Mouse (Mus musculus): Measurements from ENCODE around the gene Opcml. TPM values are rescaled to one million over a fixed set of nuclear protein-coding genes. Genes with fewer than 3 reads are reported as not detected.

Gene Opcml
- polyA plus RNA-seq, 1 experiment from 2014 or later, result 1.7 TPM

- Histone ChIP-seq H3K27me3 (no peaks in the 10 kb centered on the region), H3K36me3 (no peaks in the 10 kb centered on the region), H3K9ac (no peak overlapping the region), H3K9me3 (replicated peaks) (no peaks in the 10 kb centered on the region), H3K4me3 (no peak overlapping the region), H3K4me2 (no peak overlapping the region), H3K27ac (no peak overlapping the region), H3K4me1 (replicated peaks) (no peaks in the 10 kb centered on the region)
- no peak for ATAC-seq (replicated peaks; ENCODE audit: insufficient number of reproducible peaks, insufficient read depth, low FRiP score, low read depth)
- 8% methylated on average over 6 of the region's 6 CpGs for WGBS
Measured at GRCm38 (mm10) chr9:28171890-28172289, 381.3 kb downstream of the Opcml start.

GRCm38 (mm10) chr9:28177052-28177451, 386.5 kb downstream of the Opcml start:
- no peaks in the 10 kb centered on the region for H3K4me1 ChIP-seq (replicated peaks)
- no peaks in the 10 kb centered on the region for H3K27me3 ChIP-seq
- H3K36me3 ChIP-seq, result no peaks in the 10 kb centered on the region
- WGBS, result 75% methylated on average over 2 of the region's 2 CpGs
- no peak overlapping the region for H3K4me3 ChIP-seq
- ATAC-seq (replicated peaks; ENCODE audit: insufficient number of reproducible peaks, insufficient read depth, low FRiP score, low read depth), result no peak
- H3K9me3 ChIP-seq (replicated peaks), result no peaks in the 10 kb centered on the region
- no peak overlapping the region for H3K27ac ChIP-seq
- H3K9ac ChIP-seq, result no peak overlapping the region
- H3K4me2 ChIP-seq, result no peak overlapping the region

- H3K36me3 ChIP-seq, result no peaks in the 10 kb centered on the region
- no peak for ATAC-seq (replicated peaks; ENCODE audit: insufficient number of reproducible peaks, insufficient read depth, low FRiP score, low read depth)
- 66% methylated on average over 4 of the region's 4 CpGs for WGBS
- H3K9ac ChIP-seq, result no peak overlapping the region
- no peaks in the 10 kb centered on the region for H3K4me1 ChIP-seq (replicated peaks)
- H3K27me3 ChIP-seq, result no peaks in the 10 kb centered on the region
- H3K27ac ChIP-seq, result no peak overlapping the region
- H3K4me2 ChIP-seq, result no peak overlapping the region
- no peaks in the 10 kb centered on the region for H3K9me3 ChIP-seq (replicated peaks)
- no peak overlapping the region for H3K4me3 ChIP-seq
Measured at GRCm38 (mm10) chr9:28178123-28178887, 387.7 kb downstream of the Opcml start.

DNA sequence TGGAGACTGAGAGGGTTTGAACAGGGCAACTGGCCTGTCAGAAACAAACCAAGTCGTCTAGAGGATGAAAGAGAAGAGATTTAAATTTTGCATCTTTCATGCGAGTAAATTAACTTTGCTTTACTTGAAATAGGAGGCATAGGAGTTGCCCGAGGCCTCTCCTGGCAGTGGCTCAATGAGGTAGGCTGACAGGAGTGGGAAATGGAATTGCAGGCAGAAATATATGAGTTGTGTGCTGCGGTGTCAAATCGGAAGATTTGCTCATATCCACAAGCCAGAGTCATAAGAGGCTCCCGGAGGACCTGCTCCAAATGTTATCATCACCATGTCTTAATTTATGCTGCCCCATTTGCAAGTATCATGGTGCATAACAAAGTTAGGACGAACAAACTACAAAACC, 391.3 kb downstream of the Opcml start:
- Histone ChIP-seq H3K27me3 (no peaks in the 10 kb centered on the region), H3K4me3 (no peak overlapping the region), H3K4me1 (replicated peaks) (no peaks in the 10 kb centered on the region), H3K9ac (no peak overlapping the region), H3K4me2 (no peak overlapping the region), H3K36me3 (no peaks in the 10 kb centered on the region), H3K27ac (no peak overlapping the region), H3K9me3 (replicated peaks) (no peaks in the 10 kb centered on the region)
- WGBS, result 77% methylated on average over 7 of the region's 7 CpGs
- no peak for ATAC-seq (replicated peaks; ENCODE audit: insufficient number of reproducible peaks, insufficient read depth, low FRiP score, low read depth)

DNA sequence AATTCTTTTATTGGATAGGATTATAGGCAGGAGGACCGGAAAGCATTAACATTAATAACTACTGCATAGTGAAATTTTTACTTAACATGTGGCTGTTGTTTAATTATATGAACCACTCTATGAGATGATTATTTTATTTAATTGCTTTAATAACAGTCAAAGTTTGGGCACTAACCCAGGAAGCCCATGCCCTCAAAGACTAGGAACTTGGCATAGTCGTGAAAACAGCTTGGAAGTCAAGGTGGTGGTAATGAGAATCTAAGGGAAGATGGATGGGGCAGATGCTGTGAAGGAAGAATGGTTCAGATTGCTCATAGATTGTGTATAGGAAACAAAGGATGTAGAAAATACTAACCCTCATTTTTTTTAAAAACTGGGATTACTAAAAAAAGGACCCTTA, 399.7 kb downstream of the Opcml start:
- Histone ChIP-seq H3K36me3 (no peaks in the 10 kb centered on the region), H3K27me3 (no peaks in the 10 kb centered on the region), H3K9me3 (replicated peaks) (no peaks in the 10 kb centered on the region), H3K4me3 (no peak overlapping the region), H3K4me1 (replicated peaks) (no peaks in the 10 kb centered on the region), H3K27ac (no peak overlapping the region), H3K4me2 (no peak overlapping the region), H3K9ac (no peak overlapping the region)
- WGBS, result 84% methylated on average over 2 of the region's 2 CpGs
- ATAC-seq (replicated peaks; ENCODE audit: insufficient number of reproducible peaks, insufficient read depth, low FRiP score, low read depth), result no peak

GRCm38 (mm10) chr9:28190751-28191150, 400.2 kb downstream of the Opcml start:
- Histone ChIP-seq H3K27ac (no peak overlapping the region), H3K36me3 (no peaks in the 10 kb centered on the region), H3K4me3 (no peak overlapping the region), H3K9me3 (replicated peaks) (no peaks in the 10 kb centered on the region), H3K4me1 (replicated peaks) (no peaks in the 10 kb centered on the region), H3K4me2 (no peak overlapping the region), H3K9ac (no peak overlapping the region), H3K27me3 (no peaks in the 10 kb centered on the region)
- WGBS, result 63% methylated on average over 1 of the region's 1 CpGs
- no peak for ATAC-seq (replicated peaks; ENCODE audit: insufficient number of reproducible peaks, insufficient read depth, low FRiP score, low read depth)

DNA sequence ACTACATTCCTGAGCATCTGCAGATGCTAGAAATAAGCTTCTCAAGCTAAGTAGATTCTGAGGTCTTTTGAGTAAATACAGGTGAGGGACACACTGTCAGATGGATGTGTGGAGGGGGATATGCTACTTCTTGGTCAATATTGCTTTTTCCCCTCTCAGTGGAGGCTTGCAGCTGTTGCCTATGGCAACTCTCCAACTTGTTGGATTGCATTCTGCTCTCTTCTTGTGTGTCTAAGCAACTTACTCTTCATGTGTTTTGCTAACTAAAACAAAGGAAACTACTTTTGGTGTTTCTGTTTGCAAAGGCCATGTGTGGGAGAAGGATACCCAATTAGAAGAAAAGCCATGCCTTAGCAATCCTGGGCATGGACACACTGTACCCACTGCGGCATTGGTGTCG, 406.0 kb downstream of the Opcml start:
- Histone ChIP-seq H3K4me2 (no peak overlapping the region), H3K4me1 (replicated peaks) (no peaks in the 10 kb centered on the region), H3K9ac (no peak overlapping the region), H3K27ac (no peak overlapping the region), H3K4me3 (no peak overlapping the region), H3K36me3 (no peaks in the 10 kb centered on the region), H3K9me3 (replicated peaks) (no peaks in the 10 kb centered on the region), H3K27me3 (no peaks in the 10 kb centered on the region)
- 86% methylated on average over 2 of the region's 2 CpGs for WGBS
- no peak for ATAC-seq (replicated peaks; ENCODE audit: insufficient number of reproducible peaks, insufficient read depth, low FRiP score, low read depth)

DNA sequence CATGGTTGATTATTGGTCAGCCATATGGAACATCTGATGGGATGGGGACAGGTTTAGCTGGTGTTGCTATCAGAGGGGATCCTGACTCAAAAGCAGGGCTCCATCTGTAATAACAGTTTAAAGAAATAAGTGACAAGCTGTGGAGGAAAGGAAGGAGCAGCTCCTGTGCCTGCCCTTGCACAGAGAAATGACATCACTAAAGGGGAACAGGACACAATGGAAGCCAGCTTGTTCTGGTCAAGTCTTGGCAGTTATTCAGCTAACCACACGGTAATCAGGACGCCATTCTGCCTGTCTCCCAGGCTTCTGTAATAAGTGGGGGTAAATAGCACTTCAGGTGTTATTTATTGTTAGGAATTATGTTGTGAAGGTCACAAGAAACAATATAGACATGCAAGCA, 406.5 kb downstream of the Opcml start:
- no peak overlapping the region for H3K4me3 ChIP-seq
- no peak overlapping the region for H3K27ac ChIP-seq
- H3K9me3 ChIP-seq (replicated peaks), result no peaks in the 10 kb centered on the region

DNA sequence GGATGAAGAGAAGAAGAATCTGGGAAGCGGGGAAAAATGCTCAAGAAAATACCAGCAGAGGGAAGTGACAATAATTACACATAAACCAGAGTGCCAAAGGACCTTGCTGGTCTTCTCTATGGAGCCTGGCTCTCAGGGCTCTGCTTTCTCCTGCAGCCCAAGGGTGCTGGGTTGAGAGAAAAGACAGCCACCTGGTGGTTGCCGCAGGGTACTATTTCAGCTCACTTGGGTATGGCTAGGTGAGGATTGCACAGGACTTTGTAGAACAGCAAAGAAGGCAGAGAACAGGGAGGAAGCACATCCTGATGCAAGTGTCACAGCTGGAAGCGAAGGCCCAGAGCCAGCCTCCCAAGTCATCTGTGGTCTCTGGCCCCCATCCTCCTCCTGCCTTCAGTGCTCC, 407.1 kb downstream of the Opcml start:
- Histone ChIP-seq H3K4me2 (no peak overlapping the region), H3K27ac (no peak overlapping the region), H3K9me3 (replicated peaks) (no peaks in the 10 kb centered on the region), H3K4me3 (no peak overlapping the region), H3K9ac (no peak overlapping the region), H3K4me1 (replicated peaks) (no peaks in the 10 kb centered on the region), H3K27me3 (no peaks in the 10 kb centered on the region), H3K36me3 (no peaks in the 10 kb centered on the region)
- WGBS, result 33% methylated on average over 3 of the region's 3 CpGs
- no peak for ATAC-seq (replicated peaks; ENCODE audit: insufficient number of reproducible peaks, insufficient read depth, low FRiP score, low read depth)

More for the DNA sequence above, 406.5 kb downstream of the Opcml start:
- H3K4me2 ChIP-seq, result no peak overlapping the region
- H3K27me3 ChIP-seq, result no peaks in the 10 kb centered on the region
- no peaks in the 10 kb centered on the region for H3K4me1 ChIP-seq (replicated peaks)
- no peak for ATAC-seq (replicated peaks; ENCODE audit: insufficient number of reproducible peaks, insufficient read depth, low FRiP score, low read depth)
- 51% methylated on average over 2 of the region's 2 CpGs for WGBS
- H3K36me3 ChIP-seq, result no peaks in the 10 kb centered on the region
- H3K9ac ChIP-seq, result no peak overlapping the region

- Histone ChIP-seq H3K9ac (no peak overlapping the region), H3K27ac (no peak overlapping the region), H3K4me1 (replicated peaks) (no peaks in the 10 kb centered on the region), H3K4me3 (no peak overlapping the region), H3K9me3 (replicated peaks) (no peaks in the 10 kb centered on the region), H3K36me3 (no peaks in the 10 kb centered on the region), H3K27me3 (no peaks in the 10 kb centered on the region), H3K4me2 (no peak overlapping the region)
- ATAC-seq (replicated peaks; ENCODE audit: insufficient number of reproducible peaks, insufficient read depth, low FRiP score, low read depth), result no peak
- WGBS, result 71% methylated on average over 5 of the region's 5 CpGs
Measured at GRCm38 (mm10) chr9:28198106-28198694, 407.6 kb downstream of the Opcml start.

DNA sequence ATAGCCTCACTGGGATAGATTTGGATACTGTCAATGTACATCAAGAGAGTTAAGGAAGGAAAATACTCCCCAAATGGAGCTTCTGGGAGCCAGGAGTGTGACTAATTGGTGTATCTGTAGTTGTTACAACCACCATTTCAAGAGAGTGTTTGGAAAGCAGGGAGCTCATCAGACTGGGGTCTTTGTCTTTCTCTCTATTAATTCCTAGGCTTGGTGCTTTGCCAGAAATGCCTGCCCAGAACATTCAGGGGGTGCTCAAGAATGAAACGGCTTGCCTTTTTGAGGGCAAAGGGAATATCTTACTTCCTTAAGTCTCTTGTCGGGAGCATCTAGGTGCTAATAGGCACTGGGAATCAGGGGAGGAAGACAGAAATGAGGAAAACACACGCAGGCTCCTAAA, 416.9 kb downstream of the Opcml start:
- no peaks in the 10 kb centered on the region for H3K27me3 ChIP-seq
- WGBS, result 50% methylated on average over 3 of the region's 3 CpGs
- H3K36me3 ChIP-seq, result no peaks in the 10 kb centered on the region
- H3K27ac ChIP-seq, result no peak overlapping the region
- no peak overlapping the region for H3K4me2 ChIP-seq
- H3K9me3 ChIP-seq (replicated peaks), result no peaks in the 10 kb centered on the region
- no peak overlapping the region for H3K9ac ChIP-seq
- no peak overlapping the region for H3K4me3 ChIP-seq
- ATAC-seq (replicated peaks; ENCODE audit: insufficient number of reproducible peaks, insufficient read depth, low FRiP score, low read depth), result no peak
- H3K4me1 ChIP-seq (replicated peaks), result no peaks in the 10 kb centered on the region

DNA sequence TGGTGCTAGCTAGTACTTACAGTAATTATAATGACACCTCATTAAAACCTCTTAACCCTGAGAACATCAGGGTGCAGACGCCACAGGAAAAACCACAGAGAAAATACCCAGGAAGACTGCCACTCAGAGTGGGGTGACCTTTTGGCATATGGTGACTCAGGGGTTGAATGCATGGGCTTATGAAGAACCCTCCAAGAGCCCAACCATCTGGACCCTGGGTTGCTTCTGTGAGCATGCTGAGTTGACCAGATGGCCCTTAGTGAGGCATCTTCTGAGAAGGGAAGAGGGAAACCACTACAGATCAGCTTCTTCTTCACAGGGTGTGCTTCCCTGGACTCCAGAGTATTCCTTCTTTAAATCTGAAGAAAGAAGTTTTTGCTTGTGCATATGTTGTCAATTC, 418.1 kb downstream of the Opcml start:
- no peaks in the 10 kb centered on the region for H3K27me3 ChIP-seq
- H3K36me3 ChIP-seq, result no peaks in the 10 kb centered on the region
- ATAC-seq (replicated peaks; ENCODE audit: insufficient number of reproducible peaks, insufficient read depth, low FRiP score, low read depth), result no peak
- H3K27ac ChIP-seq, result no peak overlapping the region
- 69% methylated on average over 1 of the region's 1 CpGs for WGBS
- H3K9ac ChIP-seq, result no peak overlapping the region
- H3K9me3 ChIP-seq (replicated peaks), result no peaks in the 10 kb centered on the region
- no peaks in the 10 kb centered on the region for H3K4me1 ChIP-seq (replicated peaks)
- H3K4me2 ChIP-seq, result no peak overlapping the region
- H3K4me3 ChIP-seq, result no peak overlapping the region
